Mouse (Mus musculus) spleen, adult 12 weeks (tissue): ENCODE measurements around the gene Tnfrsf23.
A peak's percentile ranks its signal among the peaks of the same experiment; 100 is the strongest.
"Not testable (repeated sequence)": the region's sequence is repeated elsewhere in the genome, so short reads cannot be mapped to it uniquely, and the experiment has no call there.

Source experiments
- DNase-seq: peaks from one replicate; pipeline ENCODE4 v3.0.0; 2022; ENCODE audit warnings: low spot score

Gene Tnfrsf23

GRCm38 (mm10) chr7:143685359-143686067 is at the start of gene Tnfrsf23:
Tnfrsf23 (minus strand) TSS chr7:143685872.
- DNase-seq: peak; percentile 35

- no peak for DNase-seq
Observed at GRCm38 (mm10) chr7:143733746-143734145, 48.1 kb upstream of the Tnfrsf23 start.

GRCm38 (mm10) chr7:143729886-143730285 is 44.2 kb upstream of the Tnfrsf23 start:
- DNase-seq: no peak

- no peak for DNase-seq
Observed at GRCm38 (mm10) chr7:143726396-143726795, 40.7 kb upstream of the Tnfrsf23 start.

GRCm38 (mm10) chr7:143723841-143724240 is 38.2 kb upstream of the Tnfrsf23 start:
- DNase-seq: no peak

- DNase-seq: no peak
Observed at GRCm38 (mm10) chr7:143722646-143723045, 37.0 kb upstream of the Tnfrsf23 start.

- DNase-seq: no peak
Observed at GRCm38 (mm10) chr7:143717811-143718210, 32.1 kb upstream of the Tnfrsf23 start.

- DNase-seq: no peak
Observed at GRCm38 (mm10) chr7:143713421-143713820, 27.7 kb upstream of the Tnfrsf23 start.

GRCm38 (mm10) chr7:143712771-143713348 is 27.2 kb upstream of the Tnfrsf23 start:
- DNase-seq: no peak

GRCm38 (mm10) chr7:143712023-143712422 is 26.4 kb upstream of the Tnfrsf23 start:
- DNase-seq: no peak

GRCm38 (mm10) chr7:143711381-143711780 is 25.7 kb upstream of the Tnfrsf23 start:
- no peak for DNase-seq

GRCm38 (mm10) chr7:143709395-143709794 is 23.7 kb upstream of the Tnfrsf23 start:
- no peak for DNase-seq

GRCm38 (mm10) chr7:143706697-143707438 is 21.2 kb upstream of the Tnfrsf23 start:
- DNase-seq: peak; percentile 62

- no peak for DNase-seq
Observed at GRCm38 (mm10) chr7:143696140-143696539, 10.5 kb upstream of the Tnfrsf23 start.

- DNase-seq: no peak
Observed at GRCm38 (mm10) chr7:143694550-143694949, 8.9 kb upstream of the Tnfrsf23 start.

GRCm38 (mm10) chr7:143692746-143693510 is 7.3 kb upstream of the Tnfrsf23 start:
- DNase-seq: no peak

- no peak for DNase-seq
Observed at GRCm38 (mm10) chr7:143691909-143692308, 6.2 kb upstream of the Tnfrsf23 start.

- DNase-seq: no peak
Observed at GRCm38 (mm10) chr7:143691181-143691580, 5.5 kb upstream of the Tnfrsf23 start.

- no peak for DNase-seq
Observed at GRCm38 (mm10) chr7:143689946-143690345, 4.3 kb upstream of the Tnfrsf23 start.

GRCm38 (mm10) chr7:143689481-143689880 is 3.8 kb upstream of the Tnfrsf23 start:
- DNase-seq: no peak

- not testable (repeated sequence) for DNase-seq
Observed at GRCm38 (mm10) chr7:143686676-143687075, 1.0 kb upstream of the Tnfrsf23 start.

- not testable (repeated sequence) for DNase-seq
Observed at GRCm38 (mm10) chr7:143686191-143686590, 519 bp upstream of the Tnfrsf23 start.
